Mouse (Mus musculus) liver, adult (tissue): ENCODE results near the gene Ppil1.

ENCODE experiments used
- GATA4 ChIP-seq: IDR thresholded peaks from 2 replicates; pipeline ENCODE4 v1.6.1; 2014; ENCODE audit warnings: mild to moderate bottlenecking, low read length; ENCODE audit not compliant: insufficient replicate concordance

Gene Ppil1

DNA sequence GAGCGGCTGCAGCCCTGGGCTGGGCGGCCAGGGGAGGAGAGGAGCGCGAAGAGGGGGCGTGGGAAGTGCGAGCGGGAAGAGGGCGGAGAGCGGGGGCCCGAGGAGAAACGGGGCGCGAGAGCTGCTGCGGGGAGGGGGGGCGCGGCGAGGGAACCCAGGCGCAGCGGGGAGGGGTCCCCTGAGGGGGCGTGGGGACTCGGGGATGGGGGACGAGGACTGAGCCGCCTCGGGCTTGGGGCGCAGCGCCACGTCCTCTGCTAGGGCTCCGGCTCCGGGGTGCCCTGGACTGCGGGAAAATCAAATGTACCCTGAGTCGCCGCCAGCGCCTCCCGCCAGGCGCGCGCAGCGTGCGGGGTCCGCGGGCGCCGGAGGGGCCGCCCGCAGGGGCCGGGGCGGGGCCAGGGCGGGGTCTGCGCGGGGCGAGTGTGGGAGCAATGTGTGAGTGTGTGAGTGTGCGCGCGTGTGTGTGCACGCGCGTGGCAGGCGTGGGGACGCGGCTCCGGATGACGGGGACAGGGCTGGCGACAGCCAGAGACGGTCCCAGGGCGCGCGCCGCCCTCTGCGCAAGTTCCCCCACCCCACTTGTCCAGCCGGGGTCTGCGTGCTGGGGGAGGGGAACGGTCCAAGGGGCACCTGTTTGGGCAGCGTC, 26.1 kb downstream of the Ppil1 start, which contains the start of gene Cpne5:
TSS of gene Cpne5 (minus strand) at position 396 of the 649 bp plus-strand sequence.
- no peak for TF ChIP-seq GATA4

DNA sequence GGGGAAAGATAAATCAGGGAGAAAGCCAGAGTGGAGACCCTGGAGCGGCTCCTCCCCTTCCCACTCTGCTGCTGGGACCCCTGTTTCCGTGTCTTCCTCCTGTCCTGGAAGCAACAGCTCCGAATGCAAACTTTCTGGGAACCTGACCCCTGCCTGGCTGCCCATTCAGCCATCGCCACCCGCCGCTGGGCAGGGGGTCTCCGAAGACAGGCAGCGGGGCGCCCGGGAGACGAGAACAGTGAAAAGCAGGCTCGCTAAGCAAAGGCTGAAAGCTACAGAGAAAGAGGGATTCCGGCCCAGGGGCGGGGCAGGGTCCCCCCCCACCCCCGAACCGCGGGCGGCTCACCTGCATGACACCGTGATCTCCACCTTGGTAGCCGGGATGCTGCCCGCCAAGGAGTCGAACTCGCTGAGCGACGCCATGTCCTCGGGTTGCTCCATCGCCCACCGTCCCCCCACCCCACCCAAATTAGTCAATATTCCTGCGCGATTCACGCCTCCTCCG, 26.7 kb downstream of the Ppil1 start:
- no peak for TF ChIP-seq GATA4

DNA sequence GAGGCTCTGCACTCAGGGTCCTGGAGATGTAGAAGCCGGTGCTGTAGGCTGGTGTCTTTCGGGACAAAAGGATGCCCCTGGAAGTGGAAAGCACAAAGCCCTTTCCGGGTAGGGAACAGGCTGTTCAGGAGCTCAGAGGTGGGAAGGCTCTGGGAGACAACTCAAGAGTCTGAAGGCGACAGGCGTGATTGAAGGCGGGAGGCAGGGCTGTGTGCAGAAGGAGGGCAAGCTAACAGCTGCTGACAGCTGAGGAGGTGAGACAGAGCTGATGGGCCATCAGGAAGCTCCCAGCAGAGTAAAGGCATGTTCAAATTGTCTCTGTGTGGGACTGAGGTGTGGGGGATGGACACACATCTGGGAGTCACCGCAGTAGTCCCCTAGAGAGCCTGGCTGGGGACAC, 27.9 kb downstream of the Ppil1 start:
- no peak for TF ChIP-seq GATA4

DNA sequence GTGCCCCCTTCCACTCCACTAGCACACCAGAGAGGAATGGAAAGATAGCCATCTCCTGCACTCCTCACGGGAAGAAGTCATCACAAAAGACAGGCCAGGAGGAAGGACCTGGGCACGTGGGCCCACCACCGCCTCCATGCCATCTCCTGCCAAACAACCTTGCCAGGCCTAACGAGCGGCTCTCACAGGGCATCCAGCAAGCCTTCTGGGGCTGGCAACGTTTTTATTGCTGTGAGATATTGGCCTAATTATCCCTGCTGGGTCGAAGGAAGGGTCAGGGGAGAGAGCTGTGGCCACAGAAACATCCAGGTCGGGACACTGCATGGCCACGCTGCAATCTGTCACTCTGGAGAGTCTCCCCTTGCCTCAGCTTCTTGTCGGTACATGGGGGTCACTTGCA, 32.9 kb downstream of the Ppil1 start:
- TF ChIP-seq GATA4: no peak

DNA sequence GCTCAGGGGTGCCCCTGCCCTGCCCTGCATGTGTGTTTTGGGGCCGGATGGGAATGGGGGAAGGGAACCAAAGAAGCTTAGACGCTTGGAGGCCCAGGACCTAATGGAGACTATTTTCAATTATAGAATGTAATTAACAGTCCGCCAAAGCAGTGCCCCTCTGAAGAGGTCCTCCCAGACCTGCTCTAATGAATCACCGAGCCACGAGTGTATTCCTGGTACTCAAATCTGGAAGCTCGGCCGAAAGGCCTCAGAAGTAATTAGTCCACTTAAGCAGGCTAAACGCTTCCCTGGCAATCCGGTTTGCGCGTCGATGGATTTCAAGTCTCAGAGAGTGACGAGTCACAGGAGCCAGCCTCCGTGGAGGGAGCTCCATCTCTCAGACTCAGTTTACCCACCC, 43.4 kb downstream of the Ppil1 start:
- no peak for TF ChIP-seq GATA4

DNA sequence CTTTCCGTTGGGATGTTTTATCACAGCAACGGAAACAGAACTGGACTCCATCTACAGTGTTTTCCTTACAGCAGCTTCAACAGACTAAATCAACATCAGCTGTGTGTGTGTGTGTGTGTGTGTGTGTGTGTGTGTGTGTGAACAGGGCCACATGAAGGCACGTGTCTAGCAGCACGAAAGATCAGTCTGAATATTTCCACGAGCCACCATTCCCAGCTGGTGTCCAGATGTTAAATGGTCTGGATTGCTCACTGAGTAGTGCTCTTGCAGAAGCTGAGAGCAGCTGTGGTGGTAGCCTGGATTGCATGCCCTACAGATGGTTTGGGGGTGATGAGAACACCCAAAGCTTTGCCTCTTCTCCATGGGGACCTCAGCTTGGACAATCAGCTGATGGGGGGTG, 46.0 kb downstream of the Ppil1 start:
- TF ChIP-seq GATA4: no peak

DNA sequence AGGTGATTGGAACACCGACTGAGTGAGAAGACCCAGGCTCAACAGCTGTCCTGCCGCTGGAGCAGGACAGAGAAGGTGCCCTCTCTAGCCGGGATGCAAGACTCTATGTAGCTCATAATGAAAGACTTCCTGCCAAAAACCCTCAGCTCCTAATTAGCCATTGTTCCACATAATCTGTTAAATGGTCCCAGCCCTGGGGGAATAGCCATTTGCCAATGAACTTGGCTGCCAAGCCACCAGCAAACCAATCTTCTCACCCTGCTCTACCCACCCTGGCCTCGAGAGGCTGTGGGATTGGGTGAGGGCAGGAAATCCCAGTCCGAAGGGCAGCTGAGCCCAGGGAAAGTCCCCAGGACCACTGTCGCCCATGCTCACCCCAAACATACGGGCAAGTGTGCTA, 47.9 kb downstream of the Ppil1 start:
- TF ChIP-seq GATA4: no peak

DNA sequence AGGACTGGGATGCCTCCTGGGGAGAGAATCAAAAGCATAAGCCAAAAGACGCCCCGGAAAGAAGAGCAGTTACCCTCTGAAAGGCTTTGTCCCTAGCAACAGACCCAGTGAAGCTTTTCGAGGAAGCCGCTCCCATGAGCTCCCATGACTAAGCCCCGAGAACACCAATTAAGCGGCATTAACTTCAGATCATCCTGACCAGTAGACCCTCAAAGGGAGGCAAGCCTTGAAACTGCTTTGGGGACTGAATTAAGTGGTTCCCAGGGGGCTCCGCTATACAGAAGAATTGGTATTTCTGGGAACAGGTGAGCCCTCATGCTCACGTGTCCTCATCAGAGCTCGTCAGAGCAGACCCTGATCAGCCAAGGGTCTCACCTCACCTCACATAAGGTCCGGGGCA, 49.3 kb downstream of the Ppil1 start:
- TF ChIP-seq GATA4: no peak

DNA sequence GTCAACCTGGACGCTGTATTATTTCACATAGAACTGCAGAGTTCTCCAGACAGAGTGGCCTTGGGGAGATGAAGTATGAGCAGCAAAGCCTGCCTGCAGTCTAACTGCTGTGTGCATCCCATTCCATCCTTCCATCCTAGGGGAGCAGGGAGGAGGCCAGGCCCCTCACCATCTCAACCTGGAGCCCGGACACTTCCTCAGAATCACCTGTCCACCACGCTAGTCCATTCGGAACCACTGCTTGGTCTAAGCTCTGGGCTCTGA, 49.9 kb downstream of the Ppil1 start:
- TF ChIP-seq GATA4: no peak

DNA sequence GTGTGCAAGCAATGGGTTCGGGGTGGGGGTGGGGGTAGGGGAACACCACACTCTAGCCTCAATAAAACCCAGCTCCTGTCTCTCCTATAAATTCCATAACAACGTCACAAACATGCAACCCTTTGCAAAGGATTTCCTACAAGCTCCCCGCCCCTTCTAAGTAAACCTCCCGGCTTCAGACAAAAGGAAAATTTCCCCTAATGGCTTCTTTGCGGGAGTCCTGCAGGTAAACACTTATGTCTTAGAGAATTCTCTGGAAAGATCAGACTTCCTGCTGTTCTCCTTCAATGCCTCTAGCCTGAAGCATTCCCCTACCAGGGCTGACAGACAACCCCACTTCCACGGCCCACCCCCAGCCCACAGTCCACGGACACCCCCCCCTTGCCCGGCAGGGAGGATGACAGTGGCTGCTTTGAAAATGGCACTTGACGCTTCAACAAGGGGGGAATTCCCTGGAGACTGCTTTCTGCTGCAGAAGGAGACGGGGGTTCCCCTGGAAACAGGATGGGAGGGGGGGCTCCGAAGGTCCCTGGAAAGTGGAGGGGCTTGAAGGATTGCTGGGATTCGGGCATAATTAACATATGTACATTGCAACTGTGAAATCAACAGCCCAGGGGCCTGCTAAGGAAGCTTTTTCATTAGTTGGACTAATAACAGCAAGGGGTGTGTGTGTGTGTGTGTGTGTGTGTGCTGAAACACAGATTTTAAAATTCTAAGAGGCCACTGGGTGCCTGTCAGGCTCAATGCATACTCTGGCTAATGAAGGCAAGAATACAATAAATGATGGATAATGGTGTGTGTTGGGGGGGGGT, 50.4 kb downstream of the Ppil1 start:
- TF ChIP-seq GATA4: no peak

DNA sequence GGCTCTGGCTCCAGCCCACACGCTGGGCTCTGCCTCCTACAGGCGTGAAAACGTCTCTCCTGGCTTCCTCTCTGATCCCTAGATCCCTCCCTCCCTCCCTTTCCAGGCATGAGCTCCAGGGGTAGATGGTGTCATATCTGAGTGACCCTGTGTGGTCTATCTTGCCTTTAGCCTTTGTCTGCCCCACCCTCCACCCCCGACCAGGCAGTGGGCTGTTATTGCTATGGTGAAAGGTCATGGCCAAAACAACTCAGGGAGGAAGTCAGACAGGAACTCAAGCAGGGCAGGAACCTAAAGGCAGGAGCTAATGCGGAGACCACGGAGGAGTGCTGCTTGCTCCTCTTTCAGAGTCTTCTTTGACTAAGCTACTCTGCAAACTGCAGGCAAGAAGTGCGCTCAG, 52.1 kb downstream of the Ppil1 start:
- no peak for TF ChIP-seq GATA4

DNA sequence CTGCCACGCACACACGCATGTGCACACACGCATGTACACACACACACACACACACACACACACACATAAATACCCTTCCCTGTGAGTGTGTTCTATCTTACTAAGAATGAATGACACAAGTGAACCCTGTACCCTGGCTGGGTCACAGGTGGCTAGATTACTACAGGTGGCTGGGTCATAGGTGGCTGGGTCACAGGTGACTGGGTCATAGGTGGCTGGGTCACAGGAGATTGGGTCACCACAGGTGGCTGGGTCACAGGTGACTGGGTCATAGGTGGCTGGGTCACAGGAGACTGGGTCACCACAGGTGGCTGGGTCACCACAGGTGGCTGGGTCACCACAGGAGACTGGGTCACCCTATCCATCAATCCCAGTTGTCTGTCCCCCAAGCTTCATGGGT, 53.9 kb downstream of the Ppil1 start:
- no peak for TF ChIP-seq GATA4

DNA sequence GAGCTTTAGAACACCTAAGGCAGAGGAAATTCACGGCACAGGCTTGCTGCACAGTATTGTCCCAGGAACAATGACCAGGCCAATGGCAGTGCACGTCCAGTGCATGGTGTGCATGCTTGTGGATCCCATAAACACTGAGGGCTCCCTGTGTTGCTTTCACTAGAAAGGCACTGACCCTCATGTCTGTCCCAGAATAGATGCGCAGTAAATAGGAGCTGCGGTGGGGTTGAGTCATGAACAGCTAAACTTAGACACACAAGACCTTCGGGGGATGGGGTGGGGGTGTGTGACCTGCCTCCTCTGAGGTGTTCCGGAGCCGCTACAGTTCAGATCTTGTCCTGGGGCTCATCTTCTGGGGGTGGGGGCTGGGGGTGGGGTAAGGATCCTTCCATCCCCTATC, 57.9 kb downstream of the Ppil1 start:
- TF ChIP-seq GATA4: no peak

DNA sequence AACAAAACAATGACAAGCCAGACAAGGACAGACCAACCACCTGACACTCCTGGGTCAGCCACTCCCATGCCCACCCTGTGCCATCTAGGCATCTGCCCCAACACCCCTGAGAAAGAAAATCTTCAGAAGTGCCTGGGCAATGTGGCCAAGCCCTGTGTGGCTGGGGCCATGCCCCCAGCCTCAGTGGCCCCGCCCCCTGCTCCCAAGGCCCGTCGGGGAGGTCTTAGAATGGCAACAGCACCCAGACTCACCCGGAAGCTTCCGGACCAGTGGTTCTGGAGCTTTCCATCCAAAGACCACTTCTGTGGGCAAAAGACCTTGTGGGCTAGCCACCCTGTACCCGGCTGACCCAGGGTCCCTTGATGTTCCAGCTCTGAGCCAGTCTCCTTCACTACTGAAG, 61.4 kb downstream of the Ppil1 start:
- no peak for TF ChIP-seq GATA4
